Mouse (Mus musculus): ENCODE data around the gene Mrps25. TPM values are rescaled to one million over a fixed set of nuclear protein-coding genes. Genes with fewer than 3 reads are reported as not detected.

The Mrps25 gene
- polyA plus RNA-seq (2012; ENCODE audit: insufficient read depth, insufficient read length, missing spikeins) = 48.5 and 58.0 TPM in 2 replicates

GRCm38 (mm10) chr6:92183621-92184131 is at the start of gene Mrps25:
Mrps25 (minus strand) TSS chr6:92184033.
- peaks cover 9% of the 10 kb centered on the region; the same call in 1 of the 2 replicates for H3K4me1 ChIP-seq (ENCODE audit: control insufficient read depth, insufficient read depth, low read length)
- no peak for TF ChIP-seq POLR2A (IDR thresholded peaks at IDR 0.05; ENCODE audit: borderline replicate concordance, low read depth, low read length)
- TF ChIP-seq CTCF (IDR thresholded peaks at IDR 0.05; ENCODE audit: low read depth, low read length) = no peak
- H3K4me3 ChIP-seq (ENCODE audit: insufficient read depth, low read length) = peak within 1 kb of the TSS; percentile 84
- no peak within 1 kb of the TSS for H3K27ac ChIP-seq (ENCODE audit: insufficient read depth, low read depth, low read length)

GRCm38 (mm10) chr6:92231762-92232161 is 47.9 kb upstream of the Mrps25 start:
- TF ChIP-seq CTCF (IDR thresholded peaks at IDR 0.05; ENCODE audit: low read depth, low read length) = no peak
- TF ChIP-seq POLR2A (IDR thresholded peaks at IDR 0.05; ENCODE audit: borderline replicate concordance, low read depth, low read length) = no peak
- H3K4me1 ChIP-seq (ENCODE audit: control insufficient read depth, insufficient read depth, low read length) = no peaks in the 10 kb centered on the region
- H3K4me3 ChIP-seq (ENCODE audit: insufficient read depth, low read length) = no peak overlapping the region
- no peak overlapping the region for H3K27ac ChIP-seq (ENCODE audit: insufficient read depth, low read depth, low read length)

- Histone ChIP-seq H3K4me1 (ENCODE audit: control insufficient read depth, insufficient read depth, low read length) (no peaks in the 10 kb centered on the region), H3K27ac (ENCODE audit: insufficient read depth, low read depth, low read length) (no peak overlapping the region), H3K4me3 (ENCODE audit: insufficient read depth, low read length) (no peak overlapping the region)
- TF ChIP-seq POLR2A (IDR thresholded peaks at IDR 0.05; ENCODE audit: borderline replicate concordance, low read depth, low read length) = no peak
- no peak for TF ChIP-seq CTCF (IDR thresholded peaks at IDR 0.05; ENCODE audit: low read depth, low read length)
Measured at GRCm38 (mm10) chr6:92231356-92231755, 47.5 kb upstream of the Mrps25 start.

DNA sequence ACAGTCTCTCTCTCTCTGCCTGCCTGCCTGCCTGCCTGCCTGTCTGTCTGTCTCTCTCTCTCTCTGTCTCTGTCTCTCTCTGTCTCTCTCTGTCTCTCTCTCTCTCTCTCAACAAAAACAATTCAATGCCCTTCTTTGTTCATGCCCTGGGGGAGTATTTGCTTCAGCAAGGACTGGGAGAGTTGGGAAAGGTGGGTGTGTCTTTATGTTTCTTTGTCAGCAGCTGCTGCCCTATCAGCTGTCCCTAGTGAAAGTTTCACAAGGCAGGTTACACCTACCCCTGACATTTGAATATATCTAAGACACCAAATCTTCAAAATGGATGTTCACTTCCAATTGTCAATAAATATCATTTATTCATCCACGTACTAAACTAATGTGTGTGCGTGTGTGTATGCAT is 45.8 kb upstream of the Mrps25 start:
- H3K4me3 ChIP-seq (ENCODE audit: insufficient read depth, low read length) = no peak overlapping the region
- no peak overlapping the region for H3K27ac ChIP-seq (ENCODE audit: insufficient read depth, low read depth, low read length)
- no peaks in the 10 kb centered on the region for H3K4me1 ChIP-seq (ENCODE audit: control insufficient read depth, insufficient read depth, low read length)
- TF ChIP-seq POLR2A (IDR thresholded peaks at IDR 0.05; ENCODE audit: borderline replicate concordance, low read depth, low read length) (no peak), CTCF (IDR thresholded peaks at IDR 0.05; ENCODE audit: low read depth, low read length) (no peak)

- TF ChIP-seq POLR2A (IDR thresholded peaks at IDR 0.05; ENCODE audit: borderline replicate concordance, low read depth, low read length) (no peak), CTCF (IDR thresholded peaks at IDR 0.05; ENCODE audit: low read depth, low read length) (no peak)
- H3K4me1 ChIP-seq (ENCODE audit: control insufficient read depth, insufficient read depth, low read length) = no peaks in the 10 kb centered on the region
- H3K27ac ChIP-seq (ENCODE audit: insufficient read depth, low read depth, low read length) = no peak overlapping the region
- H3K4me3 ChIP-seq (ENCODE audit: insufficient read depth, low read length) = no peak overlapping the region
Measured at GRCm38 (mm10) chr6:92229103-92229502, 45.3 kb upstream of the Mrps25 start.

DNA sequence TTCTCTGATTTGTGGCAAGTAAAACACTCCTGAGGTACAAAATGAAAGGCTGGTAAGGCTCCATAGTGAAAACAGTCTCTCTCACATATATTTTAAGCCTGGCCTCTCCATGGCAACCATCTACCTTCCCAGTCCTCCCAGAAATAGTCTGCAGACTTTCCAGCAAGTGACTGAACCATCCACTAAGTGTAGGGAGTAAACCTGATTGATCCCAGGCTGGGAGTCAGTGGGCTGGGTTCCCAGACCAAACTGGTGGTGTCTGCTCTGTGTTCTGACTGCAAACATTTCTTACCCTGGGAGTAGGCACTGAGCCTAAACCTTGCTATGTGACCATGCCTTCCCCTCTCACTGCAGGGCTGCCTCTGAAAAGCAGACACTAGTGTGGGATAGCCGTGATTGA is 41.1 kb upstream of the Mrps25 start:
- Histone ChIP-seq H3K27ac (ENCODE audit: insufficient read depth, low read depth, low read length) (no peak overlapping the region), H3K4me3 (ENCODE audit: insufficient read depth, low read length) (no peak overlapping the region), H3K4me1 (ENCODE audit: control insufficient read depth, insufficient read depth, low read length) (no peaks in the 10 kb centered on the region)
- no peak for TF ChIP-seq CTCF (IDR thresholded peaks at IDR 0.05; ENCODE audit: low read depth, low read length)
- TF ChIP-seq POLR2A (IDR thresholded peaks at IDR 0.05; ENCODE audit: borderline replicate concordance, low read depth, low read length) = no peak

- no peak overlapping the region for H3K4me3 ChIP-seq (ENCODE audit: insufficient read depth, low read length)
- TF ChIP-seq CTCF (IDR thresholded peaks at IDR 0.05; ENCODE audit: low read depth, low read length) = no peak
- TF ChIP-seq POLR2A (IDR thresholded peaks at IDR 0.05; ENCODE audit: borderline replicate concordance, low read depth, low read length) = no peak
- H3K4me1 ChIP-seq (ENCODE audit: control insufficient read depth, insufficient read depth, low read length) = no peaks in the 10 kb centered on the region
- H3K27ac ChIP-seq (ENCODE audit: insufficient read depth, low read depth, low read length) = no peak overlapping the region
Measured at GRCm38 (mm10) chr6:92222021-92222420, 38.2 kb upstream of the Mrps25 start.

DNA sequence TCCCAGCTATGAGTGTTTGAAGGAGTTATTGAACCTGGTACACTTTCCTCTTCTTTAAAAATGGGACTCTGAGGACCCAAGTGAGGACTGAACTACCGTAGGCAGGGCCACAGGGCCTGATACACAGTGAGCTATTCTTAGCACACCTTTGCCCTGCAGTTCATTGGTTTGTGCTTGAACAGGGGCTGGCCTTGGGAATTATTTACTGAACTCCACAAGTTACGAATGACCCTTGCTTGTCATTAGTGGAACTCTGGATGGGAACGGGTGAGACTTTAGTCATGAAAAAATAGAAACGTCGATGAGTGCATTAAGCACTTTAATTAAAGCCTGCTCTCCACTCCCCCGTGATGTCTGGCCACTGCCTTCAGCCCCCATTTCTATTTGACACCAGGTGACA is 37.8 kb upstream of the Mrps25 start:
- Histone ChIP-seq H3K27ac (ENCODE audit: insufficient read depth, low read depth, low read length) (no peak overlapping the region), H3K4me1 (ENCODE audit: control insufficient read depth, insufficient read depth, low read length) (no peaks in the 10 kb centered on the region), H3K4me3 (ENCODE audit: insufficient read depth, low read length) (no peak overlapping the region)
- TF ChIP-seq CTCF (IDR thresholded peaks at IDR 0.05; ENCODE audit: low read depth, low read length) (no peak), POLR2A (IDR thresholded peaks at IDR 0.05; ENCODE audit: borderline replicate concordance, low read depth, low read length) (no peak)

DNA sequence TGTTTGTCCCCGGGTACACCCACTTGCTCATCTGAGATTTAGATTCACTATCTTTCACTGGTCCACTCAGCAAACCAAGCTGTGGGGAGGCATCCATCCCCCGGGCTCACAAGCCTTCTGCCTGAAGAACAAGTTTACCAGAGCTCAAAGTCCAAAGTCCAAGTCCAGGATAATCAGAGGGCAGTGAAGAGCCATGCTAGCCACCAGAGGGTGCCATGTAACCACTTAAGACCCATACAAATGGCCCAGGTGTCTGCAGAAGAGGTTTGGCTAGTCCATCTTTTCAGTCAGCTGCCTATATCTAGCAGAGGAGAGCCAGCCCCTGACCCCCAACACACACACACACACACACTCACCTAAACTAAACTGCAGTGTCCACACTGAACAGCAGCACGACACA is 35.6 kb upstream of the Mrps25 start:
- TF ChIP-seq CTCF (IDR thresholded peaks at IDR 0.05; ENCODE audit: low read depth, low read length) = peak; percentile 51; the same call in 1 of the 2 replicates
- no peak for TF ChIP-seq POLR2A (IDR thresholded peaks at IDR 0.05; ENCODE audit: borderline replicate concordance, low read depth, low read length)
- no peak overlapping the region for H3K4me3 ChIP-seq (ENCODE audit: insufficient read depth, low read length)

DNA sequence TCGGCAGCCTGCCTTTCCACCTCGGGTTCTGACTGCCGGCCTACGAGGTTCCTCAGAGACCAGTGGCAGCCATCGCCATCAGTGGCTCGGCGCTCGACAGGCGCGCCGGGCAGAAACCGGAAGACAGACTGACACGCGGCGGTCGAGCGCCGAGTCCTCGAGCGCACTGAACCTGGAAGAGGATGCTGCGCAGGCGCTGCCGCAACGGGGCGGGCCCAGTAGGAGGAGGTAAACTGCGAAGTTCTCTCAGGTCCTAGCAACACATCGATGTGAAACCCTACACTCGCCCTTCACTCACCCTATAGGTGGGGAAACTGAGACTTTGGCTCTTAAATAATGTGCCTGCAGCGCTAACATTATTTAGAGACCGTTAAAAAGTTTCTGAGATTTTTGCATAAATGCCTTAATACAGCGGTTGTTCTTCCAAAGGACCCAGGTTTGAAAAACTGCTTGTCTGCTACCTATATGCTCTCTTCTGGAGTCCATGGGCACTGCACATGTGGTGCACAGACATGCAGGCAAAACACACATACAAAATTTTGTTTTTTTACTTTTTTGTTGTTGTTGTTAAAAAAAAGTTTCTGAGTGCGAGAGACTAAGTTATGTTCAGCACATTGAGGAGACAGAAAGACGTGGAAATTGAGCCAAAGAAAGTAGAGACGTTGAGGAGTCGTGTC is 31.1 kb upstream of the Mrps25 start, which contains the start of gene Rbsn:
Rbsn (minus strand) TSS at position 153 of the 677 bp plus-strand sequence.
- H3K27ac ChIP-seq (ENCODE audit: insufficient read depth, low read depth, low read length) = peak within 1 kb of the TSS; percentile 49
- peaks cover 18% of the 10 kb centered on the region for H3K4me1 ChIP-seq (ENCODE audit: control insufficient read depth, insufficient read depth, low read length)
- H3K4me3 ChIP-seq (ENCODE audit: insufficient read depth, low read length) = peak within 1 kb of the TSS; percentile 66
- 0 out of 2 replicates have a peak, but pooled peaks have one; percentile 51 for TF ChIP-seq POLR2A (IDR thresholded peaks at IDR 0.05; ENCODE audit: borderline replicate concordance, low read depth, low read length)
- no peak for TF ChIP-seq CTCF (IDR thresholded peaks at IDR 0.05; ENCODE audit: low read depth, low read length)

More for the DNA sequence above, 35.6 kb upstream of the Mrps25 start:
- H3K4me1 ChIP-seq (ENCODE audit: control insufficient read depth, insufficient read depth, low read length) = peaks cover 4% of the 10 kb centered on the region; the same call in 1 of the 2 replicates
- no peak overlapping the region for H3K27ac ChIP-seq (ENCODE audit: insufficient read depth, low read depth, low read length)

All from bone marrow macrophage, adult 2 months (primary cell).